Mouse (Mus musculus) large intestine, adult 2 months (tissue): ENCODE measurements around the gene Sipa1l2. TPM values are rescaled to one million over a fixed set of nuclear protein-coding genes. Genes with fewer than 3 reads are reported as not detected.

Experiments used
- DNase-seq: peaks from one replicate; pipeline ENCODE4 v3.0.0-alpha.2; 2012; ENCODE audit warnings: low read depth, low spot score
- WGBS: fragments of 180-500 bp; shearing (Covaris S2); methylation state at CpG from one replicate; pipeline ENCODE4 v1.1.7; 2018; 5-methylcytosine and 5-hydroxymethylcytosine counted together
- polyA plus RNA-seq: library from polyadenylated mRNA; depleted of rRNA; stranded (reverse); fragments of >200 nt; gene quantifications from 2 replicates; pipeline ENCODE4 v1.2.3, GENCODE M21; 2012; rRNA removed

The Sipa1l2 gene
- polyA plus RNA-seq: 5.9 and 8.5 TPM in 2 replicates

DNA sequence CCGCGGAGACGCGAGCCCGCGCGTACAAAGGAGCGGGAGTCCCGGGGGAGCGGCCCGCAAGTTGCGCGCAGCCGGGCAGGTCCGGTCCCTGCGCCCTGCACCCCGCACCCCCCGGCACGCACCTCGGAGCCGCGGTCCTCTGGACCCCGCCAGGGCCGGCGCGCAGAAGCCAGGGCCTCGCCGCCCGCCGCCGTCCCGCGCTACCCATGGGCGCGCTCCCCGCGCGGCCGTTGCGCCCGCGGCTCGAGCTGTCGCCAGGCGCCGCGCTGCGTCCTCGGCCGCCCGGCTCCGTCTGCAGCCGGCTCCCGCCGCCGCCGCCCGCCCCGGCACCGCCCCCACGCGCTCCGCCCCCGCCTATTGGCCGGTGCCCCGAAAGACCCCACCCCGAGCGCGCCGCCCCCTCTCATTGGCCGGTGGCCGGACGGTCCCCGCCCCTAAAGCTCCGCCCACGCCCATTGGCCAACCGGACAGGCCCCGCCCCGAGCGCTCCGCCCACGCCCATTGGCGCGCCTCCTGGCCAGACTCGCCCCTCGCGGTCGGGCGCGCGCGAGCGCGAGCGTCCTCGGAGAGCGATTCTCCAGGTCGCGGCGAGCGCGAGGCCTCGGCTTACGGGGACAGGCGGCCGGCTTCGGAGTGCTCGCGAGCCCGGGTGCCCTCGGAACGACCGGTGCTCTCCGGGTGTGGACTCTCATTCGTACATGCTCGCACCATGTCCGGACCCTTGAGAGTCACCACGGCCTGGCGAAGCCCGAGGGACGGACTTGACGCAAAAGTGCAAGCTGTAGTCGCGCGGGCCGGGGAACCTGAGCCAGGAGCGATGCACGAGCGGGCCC lies at the start of gene Sipa1l2:
Gene Sipa1l2 (minus strand): TSS at position 276 of the 833 bp plus-strand sequence.
- WGBS: under 1% methylated on average over 125 of the region's 129 CpGs
- DNase-seq: no peak

DNA sequence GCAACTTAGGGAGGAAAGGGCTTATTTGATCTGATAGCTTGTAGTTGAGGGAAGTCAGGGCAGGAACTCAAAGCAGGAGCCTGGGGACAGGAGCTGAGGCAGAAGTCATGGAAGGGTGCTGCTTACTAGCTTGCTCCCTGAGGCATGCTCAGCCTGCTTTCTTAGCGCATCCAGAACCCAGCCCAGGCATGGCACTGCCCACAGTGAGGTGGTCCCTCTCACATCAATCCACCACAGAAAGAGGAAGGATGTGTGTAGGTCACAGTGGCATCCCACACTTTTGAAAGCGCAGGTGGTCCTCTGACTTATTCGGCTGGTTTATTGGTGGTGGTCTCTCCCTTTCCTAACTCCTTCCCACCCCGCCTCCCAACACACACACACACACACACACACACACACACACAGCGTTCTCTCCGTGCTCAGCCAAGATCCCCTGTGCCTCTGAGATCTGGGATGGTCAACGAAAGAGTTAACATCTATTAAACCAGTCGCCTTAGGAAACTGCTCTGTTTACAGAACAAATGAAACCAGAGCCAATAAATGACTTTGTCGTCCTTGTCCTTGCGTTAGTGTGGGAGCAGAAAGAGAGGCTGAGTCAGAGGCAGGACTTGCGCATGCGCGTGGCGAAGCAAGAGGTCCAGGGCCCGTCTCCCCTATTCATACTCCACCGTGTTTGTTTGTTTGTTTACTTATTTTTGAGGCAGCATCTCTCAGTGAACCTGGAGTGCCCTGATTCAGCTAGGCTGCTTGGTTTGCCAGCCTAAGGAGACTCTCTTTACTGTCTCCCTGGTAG lies 49.1 kb upstream of the Sipa1l2 start:
- 30% methylated on average over 16 of the region's 16 CpGs for WGBS
- DNase-seq: no peak

DNA sequence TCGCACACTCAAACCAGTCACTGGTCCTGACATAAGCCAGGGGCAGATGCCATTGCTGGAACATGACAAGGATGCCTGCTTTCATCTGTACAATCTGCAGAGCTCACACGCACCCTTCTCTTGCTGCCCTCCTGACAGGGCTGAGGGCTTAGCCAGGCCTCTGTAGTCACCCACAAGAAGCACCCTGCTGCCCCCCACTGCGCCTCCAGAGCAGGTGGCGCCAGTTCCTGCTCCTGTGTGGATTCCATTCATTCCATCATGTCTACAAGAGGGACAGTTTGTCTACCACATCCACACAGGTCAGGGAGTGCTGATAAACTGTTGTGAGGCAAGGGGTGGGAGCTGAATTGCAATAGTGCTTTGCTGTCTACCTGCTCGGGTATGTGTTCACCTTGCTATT lies 47.3 kb upstream of the Sipa1l2 start:
- DNase-seq: no peak
- 85% methylated on average over 5 of the region's 5 CpGs for WGBS

DNA sequence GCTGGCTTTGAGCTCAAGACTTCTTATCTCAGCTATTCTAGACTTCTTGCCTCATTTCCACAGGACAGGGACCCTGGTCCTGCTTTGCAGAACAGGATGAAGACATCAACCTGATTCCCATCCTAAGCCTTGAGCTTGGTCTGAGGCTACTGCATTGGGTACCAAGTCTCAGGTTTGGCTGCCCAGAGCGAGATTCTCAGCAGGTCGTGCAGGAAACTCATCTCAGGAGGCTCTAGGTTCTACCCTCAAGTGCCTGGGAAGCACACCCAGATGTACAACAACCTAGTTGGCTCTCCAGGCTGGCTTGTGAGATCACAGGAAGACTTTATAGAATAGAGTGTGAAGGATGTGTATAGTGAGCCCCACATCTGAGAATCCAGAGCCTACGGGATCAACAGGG lies 46.4 kb upstream of the Sipa1l2 start:
- 86% methylated on average over 3 of the region's 3 CpGs for WGBS
- DNase-seq: no peak

DNA sequence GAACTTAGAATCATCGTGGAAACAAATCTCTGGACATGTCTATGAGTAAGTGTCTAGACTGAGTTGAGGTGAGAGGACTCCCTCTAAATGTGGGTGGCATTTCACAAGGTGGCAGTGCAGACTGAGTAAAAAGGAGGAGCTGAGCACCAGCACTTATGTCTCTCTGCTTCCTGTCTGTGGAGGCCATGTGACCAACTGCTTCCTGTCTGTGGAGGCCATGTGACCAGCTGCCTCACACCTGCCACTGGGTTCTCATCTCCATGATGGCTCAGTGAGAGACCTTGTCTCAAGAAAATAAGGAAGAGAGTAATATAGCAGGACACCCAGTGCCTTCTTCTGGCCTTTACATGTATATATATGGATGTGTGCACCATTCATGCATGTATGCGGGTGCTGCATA lies 43.9 kb upstream of the Sipa1l2 start:
- DNase-seq: no peak
- 98% methylated on average over 2 of the region's 2 CpGs for WGBS

DNA sequence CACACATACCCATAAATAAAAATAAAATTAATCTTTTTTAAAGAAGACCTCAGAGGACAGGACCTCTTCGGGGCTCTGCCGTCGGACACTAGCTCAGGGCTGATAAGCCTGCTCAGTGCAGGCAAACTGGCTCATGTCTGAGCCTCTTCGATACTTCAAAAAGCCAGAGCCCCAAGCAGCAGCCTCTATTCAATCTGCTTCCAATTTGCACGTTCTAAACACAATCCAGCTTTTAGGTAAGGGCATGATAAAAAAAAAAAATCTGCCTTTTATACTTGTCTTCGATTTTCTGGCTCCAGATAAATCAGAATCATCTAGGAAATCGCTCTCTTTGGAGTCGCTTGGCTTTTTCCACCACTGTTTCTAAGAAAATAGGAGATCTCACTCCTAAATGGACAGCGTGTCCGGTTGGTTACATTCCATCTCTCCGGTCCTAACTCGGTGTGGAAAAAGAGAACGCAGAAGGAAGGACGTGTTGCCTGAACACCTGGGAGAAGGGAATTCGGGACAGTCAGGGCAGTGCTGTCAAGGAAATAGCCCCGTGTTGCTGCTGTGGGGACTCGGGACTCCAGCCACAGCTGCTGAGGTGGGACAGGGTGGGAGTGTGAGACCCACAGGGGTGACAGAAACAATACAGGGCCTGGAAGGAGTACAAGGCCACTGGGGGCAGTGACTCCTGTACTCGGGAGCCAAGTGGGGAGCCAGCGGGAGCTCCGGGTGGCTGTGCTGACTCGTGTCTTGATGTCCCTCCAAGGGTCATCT lies 42.4 kb upstream of the Sipa1l2 start:
- 85% methylated on average over 21 of the region's 21 CpGs for WGBS
- no peak for DNase-seq

DNA sequence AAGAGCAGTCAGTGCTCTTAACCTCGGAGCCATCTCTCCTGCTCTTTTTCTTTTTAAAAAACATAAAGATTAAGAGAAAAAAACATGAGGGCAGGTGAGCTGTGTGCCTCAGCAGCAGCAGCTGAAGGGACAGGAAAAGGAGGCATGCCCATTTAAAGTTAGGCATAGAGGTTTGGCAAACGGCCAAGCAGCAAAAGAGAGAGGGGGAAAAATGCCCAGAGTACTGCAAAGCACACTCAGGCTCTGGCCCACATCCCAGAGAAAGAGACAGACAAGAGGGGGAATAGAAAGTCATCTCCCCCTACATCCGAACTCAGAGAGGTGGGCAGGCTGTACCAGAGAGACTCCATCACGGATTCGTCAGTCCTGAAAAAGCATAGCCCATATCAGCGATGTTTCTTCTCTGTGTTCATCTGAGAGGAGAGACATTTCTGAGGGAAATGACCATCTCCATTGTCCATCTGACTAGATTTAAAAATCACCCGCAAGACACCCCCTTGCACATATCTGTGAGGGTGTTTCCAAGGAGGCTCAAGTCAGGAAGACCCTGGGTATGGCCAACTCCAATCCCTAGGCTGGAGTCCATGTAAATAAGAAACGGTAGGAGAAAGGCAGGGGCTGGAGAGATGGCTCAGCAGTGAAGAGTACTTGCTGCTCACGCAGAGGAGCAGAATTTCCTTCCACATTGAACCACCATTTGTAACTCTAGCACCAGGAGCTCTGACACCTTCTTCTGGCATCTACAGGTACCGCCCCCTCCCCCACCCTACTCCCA lies 41.6 kb upstream of the Sipa1l2 start:
- 82% methylated on average over 10 of the region's 10 CpGs for WGBS
- DNase-seq: no peak

DNA sequence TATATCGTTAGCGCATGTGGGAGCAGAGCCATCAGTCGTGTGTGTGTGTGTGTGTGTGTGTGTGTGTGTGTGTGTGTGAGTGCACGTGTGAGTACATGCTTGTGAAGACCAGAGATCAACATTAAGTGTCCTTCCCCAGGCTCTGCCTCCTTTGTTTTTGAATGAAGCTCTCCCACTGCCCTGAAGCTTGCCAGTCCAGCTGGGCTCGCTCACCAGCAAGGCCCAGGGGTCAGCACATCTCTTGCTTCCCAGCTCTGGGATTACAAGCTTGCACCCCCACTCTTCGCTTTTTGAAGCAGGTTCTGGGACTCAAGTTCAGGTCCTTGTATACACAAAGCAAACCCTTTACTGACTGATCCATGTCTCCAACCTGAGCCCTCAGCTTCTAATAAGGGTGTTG lies 40.1 kb upstream of the Sipa1l2 start:
- 89% methylated on average over 6 of the region's 6 CpGs for WGBS
- DNase-seq: no peak

DNA sequence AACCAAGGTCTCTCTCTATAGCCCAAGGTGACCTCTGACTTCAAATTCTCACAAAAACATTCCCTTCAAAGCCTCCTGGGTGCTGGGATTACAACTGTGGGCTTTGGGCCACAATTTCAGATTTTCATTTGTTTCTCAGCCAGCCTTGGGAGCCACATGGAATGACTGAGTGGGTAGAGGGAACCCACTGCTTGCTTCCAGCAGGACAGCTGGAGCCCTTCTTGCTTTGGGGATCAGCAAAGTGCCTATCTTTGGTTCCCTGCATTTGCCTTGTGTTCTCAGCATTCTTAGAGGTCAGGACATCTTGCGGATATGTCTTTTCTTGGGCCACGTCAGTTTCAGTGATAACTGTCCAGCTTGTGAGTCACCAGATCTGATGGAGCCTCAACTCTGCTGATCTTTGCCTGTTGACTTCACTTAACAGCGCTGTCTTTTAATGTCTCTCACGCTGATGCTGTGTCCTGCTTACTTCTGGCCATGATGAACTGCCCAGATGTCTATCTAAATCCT lies 38.2 kb upstream of the Sipa1l2 start:
- WGBS: 77% methylated on average over 4 of the region's 4 CpGs

DNA sequence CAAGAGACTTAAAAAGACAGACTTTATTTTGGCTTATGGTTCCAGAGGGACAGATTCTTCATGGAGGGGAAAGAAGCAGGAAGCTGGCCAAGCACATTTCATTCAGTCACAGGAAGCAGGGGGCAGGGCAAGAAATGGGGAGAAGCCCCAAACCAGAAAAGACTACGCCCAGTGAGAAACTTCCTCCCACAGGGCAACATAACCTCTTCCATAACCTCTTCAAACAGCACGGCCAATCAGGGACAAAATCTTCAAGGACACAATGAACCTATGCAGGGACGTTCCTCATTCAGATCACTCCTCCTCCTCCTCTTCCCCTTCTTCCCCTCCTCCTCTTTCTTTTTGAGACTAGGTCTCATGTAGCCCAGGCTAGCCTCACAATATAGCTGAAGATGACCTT lies 37.3 kb upstream of the Sipa1l2 start:
- DNase-seq: no peak
- 85% methylated on average over 3 of the region's 3 CpGs for WGBS

More for the DNA sequence above, 38.2 kb upstream of the Sipa1l2 start:
- DNase-seq: no peak

DNA sequence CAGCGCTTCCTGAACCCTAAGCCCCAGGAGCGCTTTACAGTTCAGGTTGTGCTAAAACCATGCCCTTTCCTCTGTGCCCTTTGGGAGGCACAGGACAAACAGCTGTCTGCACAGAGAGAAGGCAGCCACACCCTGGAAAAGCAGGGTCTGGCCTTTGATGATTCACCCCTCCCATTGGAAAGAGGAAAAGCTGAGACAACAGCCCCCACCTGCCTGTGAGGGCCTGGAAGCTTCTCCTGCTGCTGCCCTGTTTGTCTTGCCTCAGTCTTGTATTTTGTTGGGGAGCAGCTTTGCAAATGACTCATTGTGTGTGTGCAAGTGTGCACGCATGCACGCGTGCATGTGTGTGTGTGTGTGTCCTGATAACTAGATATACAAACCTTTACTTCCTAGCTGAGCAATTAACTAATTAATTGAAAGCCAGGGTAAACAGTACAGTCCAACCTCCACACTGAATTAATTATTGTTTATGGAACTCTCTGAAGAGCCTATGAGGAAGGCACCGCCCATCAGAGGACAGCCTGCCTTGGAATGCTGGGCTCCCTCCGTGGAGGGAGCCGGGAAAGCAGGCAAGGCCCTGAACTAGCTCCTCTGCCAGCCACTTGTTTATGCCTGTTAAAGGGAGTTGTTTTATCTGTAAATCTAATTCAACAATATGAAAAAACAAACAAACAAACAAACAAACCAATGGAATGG lies 35.4 kb upstream of the Sipa1l2 start:
- WGBS: 25% methylated on average over 8 of the region's 8 CpGs
- no peak for DNase-seq

DNA sequence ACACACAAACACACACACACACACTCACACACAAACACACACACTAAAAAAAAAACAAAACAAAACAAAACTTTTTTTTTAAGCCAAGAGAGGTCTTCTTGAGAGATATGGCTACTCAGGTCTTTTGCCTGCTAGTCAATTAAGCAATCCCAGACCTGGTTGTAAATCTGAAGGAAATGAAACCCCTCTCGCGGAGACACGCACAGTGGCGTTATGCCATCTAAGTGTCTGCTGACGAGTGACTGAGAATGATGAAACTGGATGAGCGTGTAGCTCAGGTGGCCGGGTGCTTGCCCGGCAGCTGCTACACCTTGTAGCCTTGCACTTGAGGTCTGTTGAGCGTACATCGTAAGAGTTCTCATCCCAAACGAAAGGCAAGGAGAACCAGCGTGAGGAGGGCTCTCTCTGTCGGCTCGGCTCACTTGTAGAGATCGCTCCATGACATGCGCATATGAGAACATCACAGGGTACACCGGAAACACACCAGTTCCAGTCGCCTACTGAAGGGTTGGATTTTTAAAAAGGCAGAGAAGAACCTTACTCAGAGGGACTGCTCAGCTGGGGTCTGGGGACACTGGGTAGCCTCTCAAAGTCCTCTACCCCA lies 34.7 kb upstream of the Sipa1l2 start:
- 51% methylated on average over 18 of the region's 18 CpGs for WGBS
- no peak for DNase-seq

DNA sequence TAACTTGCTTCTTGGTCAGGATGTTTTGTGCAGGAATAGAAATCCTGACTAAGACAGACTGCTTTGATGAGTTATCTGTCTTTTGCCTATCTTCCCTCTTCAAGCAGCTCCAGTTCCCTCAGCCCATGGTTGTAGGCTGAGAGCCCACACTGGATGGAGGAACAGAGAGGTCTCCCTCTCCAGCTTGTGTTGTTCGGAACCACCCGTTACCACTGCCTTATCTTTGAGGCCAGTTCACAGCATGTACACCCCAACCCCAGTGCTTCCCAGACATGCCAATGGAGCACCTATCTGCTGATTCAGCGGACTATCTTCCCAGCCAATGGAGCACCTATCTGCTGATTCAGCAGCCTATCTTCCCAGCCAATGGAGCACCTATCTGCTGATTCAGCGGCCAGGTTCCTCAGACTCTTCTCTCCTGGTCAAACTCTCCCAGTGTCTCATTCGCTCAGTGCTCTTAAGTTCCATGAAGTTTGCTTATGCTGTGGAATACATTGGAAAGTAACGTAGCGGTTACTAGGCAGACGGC lies 33.8 kb upstream of the Sipa1l2 start:
- 97% methylated on average over 8 of the region's 8 CpGs for WGBS
- no peak for DNase-seq

DNA sequence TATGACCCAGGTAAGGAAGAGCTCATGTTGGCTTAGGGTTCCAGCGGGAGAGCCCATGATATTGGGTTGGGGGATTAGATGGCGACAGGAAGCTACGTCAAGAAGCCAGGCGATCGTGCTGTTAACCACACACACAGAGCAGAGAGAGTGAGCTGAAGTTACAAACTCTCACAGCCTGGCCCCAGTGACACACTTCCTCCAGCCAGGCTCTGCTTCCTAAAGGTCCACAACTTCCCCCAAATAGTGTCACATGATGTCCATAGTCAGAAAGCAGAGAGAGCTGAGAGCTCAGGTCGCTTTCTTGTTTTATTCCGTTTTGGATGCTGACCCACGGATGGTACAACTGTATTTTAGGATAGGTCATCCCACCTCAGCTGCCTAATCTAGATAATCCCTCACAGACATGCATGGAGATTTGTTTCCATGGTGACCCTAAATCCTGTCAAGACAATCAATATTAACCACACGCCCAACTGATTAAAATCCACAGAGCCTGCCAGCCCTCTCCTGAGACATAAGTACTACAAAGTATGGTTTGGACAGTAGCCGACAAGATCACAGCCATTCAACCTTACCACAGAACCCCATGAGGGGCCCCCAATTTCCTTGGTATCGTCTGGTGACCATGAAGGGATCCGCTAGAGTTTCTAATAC lies 30.6 kb upstream of the Sipa1l2 start:
- WGBS: 79% methylated on average over 12 of the region's 12 CpGs
- no peak for DNase-seq

DNA sequence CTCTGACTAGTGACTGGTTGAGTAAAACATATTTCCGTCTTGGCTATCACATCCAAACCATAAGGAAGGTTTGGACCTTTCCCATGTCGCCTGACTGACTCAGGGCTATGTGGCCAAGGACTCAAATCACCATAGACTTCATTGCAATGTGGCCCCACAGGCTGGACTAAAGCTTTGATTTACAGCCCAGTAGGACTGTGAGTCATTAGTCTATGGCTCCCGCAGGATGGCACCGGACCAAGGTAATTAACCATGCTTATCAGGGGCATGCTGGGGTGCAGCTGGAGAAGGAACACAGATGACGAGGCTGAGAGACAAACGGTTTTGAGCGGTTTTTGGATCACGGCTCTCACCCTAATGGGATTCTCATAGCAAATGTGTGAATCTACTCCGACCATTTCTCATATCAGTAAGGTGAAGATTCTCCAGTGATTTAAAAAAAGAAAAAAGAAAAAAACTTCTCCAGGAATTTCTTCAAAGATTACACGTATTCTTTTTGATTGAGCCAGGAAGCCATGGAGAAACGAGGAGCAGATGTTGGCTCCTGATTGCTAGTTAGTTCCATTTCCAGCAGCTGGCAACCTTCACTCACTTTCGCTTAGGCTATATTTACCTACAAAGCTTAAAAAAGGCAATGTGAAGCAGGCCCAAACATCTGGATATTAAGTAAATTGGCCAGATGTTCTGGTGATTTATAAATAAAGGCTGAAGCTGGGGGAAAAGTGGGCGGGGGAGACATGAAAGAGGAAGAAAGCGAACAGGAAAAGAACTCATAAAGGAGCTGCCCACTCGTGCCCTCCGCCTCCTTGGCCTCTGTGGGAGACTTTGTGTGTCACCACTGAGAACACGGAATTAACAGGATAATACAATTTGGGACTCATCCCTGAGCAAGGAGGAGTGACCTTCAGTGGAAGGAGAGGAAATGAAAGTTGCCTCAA lies 26.2 kb upstream of the Sipa1l2 start:
- peak; percentile 39 for DNase-seq
- WGBS: 14% methylated on average over 17 of the region's 17 CpGs

DNA sequence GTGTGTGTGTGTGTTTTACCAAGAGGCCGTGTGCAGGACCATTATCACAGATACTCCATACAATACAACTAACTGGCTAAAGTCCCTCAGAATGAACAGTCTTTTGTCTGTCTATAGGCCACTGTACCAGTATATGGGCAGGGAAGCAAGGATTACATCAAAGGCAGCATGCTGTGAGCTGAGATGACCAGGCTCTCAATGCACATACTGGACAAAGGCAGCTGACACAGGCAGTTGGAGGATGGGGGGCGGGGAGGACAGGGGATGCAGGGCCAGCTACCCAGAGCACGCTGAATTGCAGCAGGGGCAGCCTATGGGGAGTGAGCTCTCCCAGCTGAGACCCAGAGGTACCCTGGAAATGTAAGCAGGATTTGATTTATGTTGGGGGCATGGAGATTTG lies 20.8 kb upstream of the Sipa1l2 start:
- 45% methylated on average over 3 of the region's 3 CpGs for WGBS
- DNase-seq: no peak

DNA sequence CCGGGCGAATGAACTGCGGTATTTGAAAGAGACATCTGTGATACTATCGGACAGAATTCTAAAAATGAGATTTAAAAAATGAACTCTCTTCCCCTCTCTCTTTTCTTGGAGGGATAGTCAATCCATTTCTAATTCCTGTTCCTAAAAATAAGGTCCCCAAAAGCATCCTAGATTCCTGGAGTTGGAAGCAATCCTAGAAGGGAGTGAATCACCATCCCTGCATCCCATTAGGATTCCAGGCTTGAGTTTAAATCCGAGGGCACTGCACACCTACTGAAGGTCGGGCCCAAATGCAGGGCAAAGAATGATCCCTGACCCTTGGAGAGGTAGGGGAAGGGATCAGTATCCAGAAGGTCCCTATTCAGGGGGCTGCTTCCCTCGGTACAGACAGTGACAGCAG lies 17.0 kb upstream of the Sipa1l2 start:
- no peak for DNase-seq
- WGBS: 86% methylated on average over 7 of the region's 7 CpGs
